In genomic region chr11:75443711-75444110, GRCm38 (mm10) we compare ENCODE assay signal across 13 mouse cellular contexts. TPM values are rescaled to one million over a fixed set of nuclear protein-coding genes. Genes with fewer than 3 reads are reported as not detected.
A peak's percentile ranks its signal among the peaks of the same experiment; 100 is the strongest.
DNase-seq lines count a peak whose midpoint lies in the region; ATAC-seq lines count a peak whose summit lies in the region.
"Had no signal": no experiment of that assay in that cellular context is flagged by ENCODE, and none has a peak within 500 bp of the region (broad histone marks: within the 10 kb centered on the region; RNA-seq: fewer than 3 reads in every experiment).

No protein-coding gene starts in this region.

- 33% methylated on average over 8 of the region's 8 CpGs for WGBS in hindbrain, embryonic 13.5 days
- WGBS in hindbrain, embryonic 12.5 days, result 29% methylated on average over 8 of the region's 8 CpGs
- 74% methylated on average over 8 of the region's 8 CpGs for WGBS in liver, embryonic 16.5 days (ENCODE audit: insufficient replicate concordance)

- H3K36me3 ChIP-seq in hindbrain, embryonic 13.5 days, result peaks cover 84% of the 10 kb centered on the region
- H3K36me3 ChIP-seq in hindbrain, embryonic 12.5 days, result peaks cover 33% of the 10 kb centered on the region
- H3K36me3 ChIP-seq in liver, embryonic 16.5 days (ENCODE audit: control insufficient read depth, insufficient read depth), result peaks cover 72% of the 10 kb centered on the region

- no peak overlapping the region for H3K4me2 ChIP-seq in hindbrain, embryonic 13.5 days
- no peak overlapping the region for H3K4me2 ChIP-seq in hindbrain, embryonic 12.5 days (replicated peaks)
- H3K4me2 ChIP-seq in liver, embryonic 16.5 days (ENCODE audit: low read depth, low read length), result no peak overlapping the region

- H3K4me1 ChIP-seq in hindbrain, embryonic 13.5 days (replicated peaks), result 0 out of 2 replicates have a peak, but pooled peaks cover 7% of the 10 kb centered on the region
- peaks cover 5% of the 10 kb centered on the region for H3K4me1 ChIP-seq in hindbrain, embryonic 12.5 days
- H3K4me1 ChIP-seq in liver, embryonic 16.5 days (ENCODE audit: control insufficient read depth, low read depth, low read length), result peaks cover 27% of the 10 kb centered on the region

- no peak overlapping the region for H3K27ac ChIP-seq in hindbrain, embryonic 13.5 days
- H3K27ac ChIP-seq in hindbrain, embryonic 12.5 days, result no peak overlapping the region
- H3K27ac ChIP-seq in liver, embryonic 16.5 days (ENCODE audit: low read length), result peak overlapping the region; percentile 83

- DNase-seq in embryo, embryonic 11 days, result peak; percentile 4
- peak; percentile 87 for DNase-seq in kidney, postnatal 14 days
- no peak for DNase-seq in thymus, postnatal 25 days
- no peak for DNase-seq in frontal cortex, postnatal 14 days (ENCODE audit: low spot score in 2 of 2)
- DNase-seq: cerebellum, postnatal 36 days; heart, adult 11 months; lung, postnatal 14 days; spleen, adult 18-20 months had no signal

- peak overlapping the region; percentile 26; the same call in 1 of the 2 replicates for H3K9ac ChIP-seq in hindbrain, embryonic 13.5 days
- H3K9ac ChIP-seq in hindbrain, embryonic 12.5 days, result no peak overlapping the region
- H3K9ac ChIP-seq in liver, embryonic 16.5 days (ENCODE audit: low read depth, low read length), result no peak overlapping the region

- H3K9me3 ChIP-seq in hindbrain, embryonic 13.5 days, result no peaks in the 10 kb centered on the region
- no peaks in the 10 kb centered on the region for H3K9me3 ChIP-seq in hindbrain, embryonic 12.5 days (replicated peaks)
- H3K9me3 ChIP-seq in liver, embryonic 16.5 days (replicated peaks; ENCODE audit: control insufficient read depth, low read length), result no peaks in the 10 kb centered on the region

- no peak overlapping the region for H3K4me3 ChIP-seq in hindbrain, embryonic 13.5 days
- no peak overlapping the region for H3K4me3 ChIP-seq in hindbrain, embryonic 12.5 days
- H3K4me3 ChIP-seq in liver, embryonic 16.5 days (ENCODE audit: low read depth, low read length), result no peak overlapping the region
- H3K4me3 ChIP-seq: myocyte had no signal

- H3K27me3 ChIP-seq in hindbrain, embryonic 13.5 days, result no peaks in the 10 kb centered on the region
- no peaks in the 10 kb centered on the region for H3K27me3 ChIP-seq in hindbrain, embryonic 12.5 days
- H3K27me3 ChIP-seq in liver, embryonic 16.5 days (ENCODE audit: control insufficient read depth, insufficient read depth, low read depth, low read length), result no peaks in the 10 kb centered on the region

- no peak for ATAC-seq in hindbrain, embryonic 13.5 days (ENCODE audit: low FRiP score)
- no peak for ATAC-seq in hindbrain, embryonic 12.5 days (ENCODE audit: low FRiP score)
- ATAC-seq in liver, embryonic 16.5 days (ENCODE audit: low read depth), result peak; percentile 83
- no peak for ATAC-seq in activated CD4-positive, CD25-positive, alpha-beta regulatory T cell, adult 4 months

RNA-seq across cellular contexts. Expression of gene Serpinf2, which starts 4.3 kb away (rescaled TPM):
- polyA plus RNA-seq in hindbrain, embryonic 13.5 days (2015; fragmentation: Nextera tagmentation; extraction: Ambion mirVana), result 0.12 TPM in 1 of 2 replicates, not detected in the other
- polyA plus RNA-seq in hindbrain, embryonic 12.5 days (2016; fragmentation: Nextera tagmentation; extraction: Ambion mirVana), result not detected in 2 replicates
- 753 and 817 TPM in 2 replicates for polyA plus RNA-seq in liver, embryonic 16.5 days (2015; fragmentation: Nextera tagmentation; extraction: Ambion mirVana)
- polyA plus RNA-seq in activated CD4-positive, CD25-positive, alpha-beta regulatory T cell, adult 4 months (2017; shearing (Covaris generic)), result not detected

RNA-seq across cellular contexts. Expression of gene Wdr81, which starts 10.8 kb away (rescaled TPM):
- polyA plus RNA-seq in hindbrain, embryonic 13.5 days (2015; fragmentation: Nextera tagmentation; extraction: Ambion mirVana), result 6.2 and 7.1 TPM in 2 replicates
- 9.3 and 9.6 TPM in 2 replicates for polyA plus RNA-seq in hindbrain, embryonic 12.5 days (2016; fragmentation: Nextera tagmentation; extraction: Ambion mirVana)
- 22.6 and 24.9 TPM in 2 replicates for polyA plus RNA-seq in liver, embryonic 16.5 days (2015; fragmentation: Nextera tagmentation; extraction: Ambion mirVana)
- 1 to 10 TPM; 5.2 to 7.3 TPM for polyA plus RNA-seq in activated CD4-positive, CD25-positive, alpha-beta regulatory T cell, adult 4 months (2017; shearing (Covaris generic))

RNA-seq across cellular contexts. Expression of gene Tlcd2, which starts 17.8 kb away (rescaled TPM):
- polyA plus RNA-seq in hindbrain, embryonic 13.5 days (2015; fragmentation: Nextera tagmentation; extraction: Ambion mirVana), result 2.7 and 3.4 TPM in 2 replicates
- 11.6 and 13.0 TPM in 2 replicates for polyA plus RNA-seq in hindbrain, embryonic 12.5 days (2016; fragmentation: Nextera tagmentation; extraction: Ambion mirVana)
- 19.6 and 20.4 TPM in 2 replicates for polyA plus RNA-seq in liver, embryonic 16.5 days (2015; fragmentation: Nextera tagmentation; extraction: Ambion mirVana)
- polyA plus RNA-seq in activated CD4-positive, CD25-positive, alpha-beta regulatory T cell, adult 4 months (2017; shearing (Covaris generic)), result 10 to 100 TPM in 1 of 2 experiments, 1 to 10 TPM in 1; 5.6 to 16.0 TPM

RNA-seq across cellular contexts. Expression of gene Serpinf1, which starts 21.2 kb away (rescaled TPM):
- 55.4 and 63.1 TPM in 2 replicates for polyA plus RNA-seq in hindbrain, embryonic 13.5 days (2015; fragmentation: Nextera tagmentation; extraction: Ambion mirVana)
- polyA plus RNA-seq in hindbrain, embryonic 12.5 days (2016; fragmentation: Nextera tagmentation; extraction: Ambion mirVana), result 111 and 121 TPM in 2 replicates
- polyA plus RNA-seq in liver, embryonic 16.5 days (2015; fragmentation: Nextera tagmentation; extraction: Ambion mirVana), result 363 and 402 TPM in 2 replicates
- 1 to 10 TPM; 1.8 to 3.9 TPM for polyA plus RNA-seq in activated CD4-positive, CD25-positive, alpha-beta regulatory T cell, adult 4 months (2017; shearing (Covaris generic))

RNA-seq across cellular contexts. Expression of gene Prpf8, which starts 42.9 kb away (rescaled TPM):
- polyA plus RNA-seq in hindbrain, embryonic 13.5 days (2015; fragmentation: Nextera tagmentation; extraction: Ambion mirVana), result 49.2 and 51.8 TPM in 2 replicates
- polyA plus RNA-seq in hindbrain, embryonic 12.5 days (2016; fragmentation: Nextera tagmentation; extraction: Ambion mirVana), result 68.9 and 74.2 TPM in 2 replicates
- 24.1 and 25.3 TPM in 2 replicates for polyA plus RNA-seq in liver, embryonic 16.5 days (2015; fragmentation: Nextera tagmentation; extraction: Ambion mirVana)
- polyA plus RNA-seq in activated CD4-positive, CD25-positive, alpha-beta regulatory T cell, adult 4 months (2017; shearing (Covaris generic)), result 10 to 100 TPM; 33.9 to 38.7 TPM

Comparison
In these comparisons a context has a peak if more than half of its experiments do, and no peak if none do; other contexts are left out.
1. DNase-seq: peak in embryo, embryonic 11 days (single experiment) and kidney, postnatal 14 days (single experiment); none in thymus, postnatal 25 days (single experiment) and frontal cortex, postnatal 14 days (0 of 2).
2. RNA of gene Serpinf2, which starts 4.3 kb away (polyA plus RNA-seq): 753 to 817 TPM in liver, embryonic 16.5 days; not detected in hindbrain, embryonic 12.5 days, not detected in activated CD4-positive, CD25-positive, alpha-beta regulatory T cell, adult 4 months and 0.12 TPM in hindbrain, embryonic 13.5 days; every median in the first group is over 100 times any median in the second.